Mouse (Mus musculus): ENCODE results near the gene 6030452D12Rik. TPM values are rescaled to one million over a fixed set of nuclear protein-coding genes. Genes with fewer than 3 reads are reported as not detected.
A peak's percentile ranks its signal among the peaks of the same experiment; 100 is the strongest.

6030452D12Rik gene
- total RNA-seq, 2 experiments from 2014 or later = not detected

- DNase-seq (ENCODE audit: low spot score in 2 of 2) = no peak
These were observed 16.3 kb downstream of the 6030452D12Rik start for GRCm38 (mm10) chr8:106516581-106516980.

DNA sequence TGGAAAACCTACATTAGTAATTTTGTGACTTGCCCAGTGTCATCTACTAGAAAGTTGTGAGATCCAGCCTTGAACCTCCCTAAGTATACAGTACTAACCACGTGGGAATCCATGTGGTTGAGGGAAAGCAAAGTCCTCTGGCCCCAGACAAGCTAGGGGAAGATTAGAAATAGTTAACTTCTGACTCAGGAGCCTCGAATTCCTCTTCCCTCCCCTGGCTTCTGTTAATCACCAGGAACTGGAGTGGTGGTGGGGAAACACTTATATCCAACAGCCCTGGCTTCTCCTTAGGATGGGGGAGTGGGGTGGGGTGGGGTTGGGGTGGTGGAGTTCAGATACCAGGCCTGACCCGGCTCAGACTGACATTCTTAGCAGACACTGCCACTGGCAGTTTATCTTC lies 18.4 kb downstream of the 6030452D12Rik start:
- no peak for DNase-seq (ENCODE audit: low spot score in 2 of 2)

DNA sequence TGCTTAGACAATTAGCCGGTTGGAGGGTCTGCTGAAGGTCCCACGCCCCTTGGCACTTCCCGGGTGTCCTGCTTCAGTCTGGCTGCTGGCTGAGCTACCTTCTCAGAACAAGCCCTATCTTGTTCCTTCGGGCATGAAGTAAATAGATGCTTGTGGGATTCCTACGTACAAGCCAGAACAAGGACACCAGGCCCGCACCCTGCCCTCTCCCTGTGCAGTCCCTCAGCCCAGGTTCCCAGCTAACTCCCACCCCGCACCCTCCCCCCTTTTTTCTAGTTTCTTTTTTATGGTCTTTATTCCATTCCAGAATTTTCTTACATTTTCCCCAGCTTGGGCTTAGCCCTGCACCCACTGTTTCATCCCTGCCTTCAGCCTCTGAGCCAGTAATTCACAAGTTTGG lies 20.3 kb downstream of the 6030452D12Rik start:
- no peak for DNase-seq (ENCODE audit: low spot score in 2 of 2)

GRCm38 (mm10) chr8:106521845-106522244 lies 21.5 kb downstream of the 6030452D12Rik start:
- DNase-seq (ENCODE audit: low spot score in 2 of 2) = no peak

DNA sequence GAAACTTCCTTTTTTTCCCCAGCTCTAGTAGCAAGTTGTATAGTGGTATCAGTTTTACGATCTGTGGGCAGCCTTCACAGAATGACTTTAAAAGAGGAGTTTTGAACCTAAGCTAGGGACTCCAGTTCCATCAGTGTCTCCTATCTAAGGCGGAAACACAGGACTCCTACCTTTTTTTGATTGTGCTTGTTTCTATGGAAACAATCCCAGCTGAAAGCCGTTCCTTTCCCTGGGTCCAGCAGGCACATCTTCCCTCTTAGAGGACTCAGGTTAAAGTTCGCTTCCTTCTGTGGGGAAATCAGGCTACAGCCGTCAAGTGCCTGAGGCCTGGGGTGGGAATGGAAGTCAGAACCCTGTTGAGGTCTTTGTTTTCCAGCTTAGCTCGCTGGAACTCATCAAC lies 26.4 kb downstream of the 6030452D12Rik start:
- DNase-seq (ENCODE audit: low spot score in 2 of 2) = no peak

- no peak for DNase-seq (ENCODE audit: low spot score in 2 of 2)
These were observed 27.1 kb downstream of the 6030452D12Rik start for GRCm38 (mm10) chr8:106527241-106528036.

DNA sequence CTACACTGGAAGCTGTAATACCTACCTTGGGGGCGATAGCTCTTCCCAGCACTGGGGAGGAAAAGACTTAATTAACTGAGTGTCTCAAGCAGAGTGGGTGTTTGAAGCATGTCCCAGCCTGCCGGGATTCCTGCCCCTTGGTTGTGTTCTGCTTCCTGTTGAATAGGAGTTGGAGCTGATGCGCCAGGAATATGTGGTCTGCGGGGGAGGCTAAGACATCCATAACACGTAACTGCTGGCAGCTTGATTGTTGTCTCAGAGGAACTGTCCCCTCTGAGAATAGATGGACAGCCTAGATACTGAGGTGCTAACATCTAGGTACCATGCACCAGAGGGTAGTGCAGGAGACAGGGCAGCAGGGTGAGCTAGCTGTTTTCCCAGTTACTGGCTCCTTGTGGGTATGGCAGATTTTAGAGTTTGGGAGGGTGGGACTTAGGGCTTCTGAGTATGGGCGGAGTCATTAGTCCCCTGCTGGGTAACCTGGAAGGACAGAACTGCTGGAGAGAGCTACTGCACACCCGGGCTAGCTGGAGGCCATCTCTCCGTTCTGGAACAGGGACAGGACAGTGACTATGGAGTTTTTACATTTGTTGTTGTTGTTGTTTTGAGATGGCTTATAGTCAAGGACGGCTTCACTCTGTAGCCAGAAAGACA lies 28.4 kb downstream of the 6030452D12Rik start:
- DNase-seq (ENCODE audit: low spot score in 2 of 2) = no peak

DNA sequence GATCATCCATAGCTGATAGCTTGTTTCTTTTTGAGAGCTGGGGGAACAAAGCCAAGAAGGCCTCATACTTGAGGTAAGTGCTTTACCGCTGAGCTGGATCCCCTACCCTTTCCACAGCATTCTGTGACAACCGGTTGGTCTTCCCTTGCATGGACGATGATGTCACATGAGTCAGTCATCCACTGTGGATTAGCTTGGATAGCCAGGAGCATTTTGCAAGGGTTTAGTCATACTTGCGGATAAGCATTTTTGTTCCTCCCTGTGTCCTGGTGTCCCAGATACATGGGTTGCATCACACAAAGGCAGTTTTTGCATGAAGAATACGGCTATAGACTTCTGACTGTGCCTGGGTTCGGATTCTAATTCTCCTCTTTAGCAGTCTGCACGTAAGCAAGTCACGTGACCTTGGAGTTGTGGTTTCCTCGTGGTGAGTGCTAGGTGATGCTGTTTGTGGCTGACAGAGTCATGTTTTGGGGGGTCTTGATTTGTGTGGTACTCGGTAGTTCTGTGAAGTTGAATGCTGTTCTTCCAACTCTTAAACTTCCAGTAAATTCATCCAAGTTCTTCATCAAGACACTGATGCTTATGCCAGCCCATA lies 29.7 kb downstream of the 6030452D12Rik start:
- no peak for DNase-seq (ENCODE audit: low spot score in 2 of 2)

DNA sequence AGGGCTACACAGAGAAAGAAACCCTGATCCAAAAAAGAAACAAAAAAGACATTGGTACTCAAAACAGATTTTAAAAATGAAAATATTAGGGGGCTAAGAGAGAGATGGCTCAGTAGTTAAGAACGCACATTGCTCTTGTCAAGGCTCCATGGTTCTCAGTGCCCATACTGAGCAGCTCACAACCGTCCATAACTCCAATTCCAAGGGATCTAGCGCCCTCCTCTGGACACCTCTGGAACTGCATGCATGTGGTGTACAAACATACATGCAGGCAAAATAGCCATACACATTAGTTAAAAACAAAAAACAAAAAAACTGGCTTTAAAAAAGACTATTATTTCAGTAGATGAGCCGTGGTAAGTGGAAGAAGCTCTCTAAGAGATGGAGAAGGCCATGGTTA lies 30.2 kb downstream of the 6030452D12Rik start:
- DNase-seq (ENCODE audit: low spot score in 2 of 2) = no peak

DNA sequence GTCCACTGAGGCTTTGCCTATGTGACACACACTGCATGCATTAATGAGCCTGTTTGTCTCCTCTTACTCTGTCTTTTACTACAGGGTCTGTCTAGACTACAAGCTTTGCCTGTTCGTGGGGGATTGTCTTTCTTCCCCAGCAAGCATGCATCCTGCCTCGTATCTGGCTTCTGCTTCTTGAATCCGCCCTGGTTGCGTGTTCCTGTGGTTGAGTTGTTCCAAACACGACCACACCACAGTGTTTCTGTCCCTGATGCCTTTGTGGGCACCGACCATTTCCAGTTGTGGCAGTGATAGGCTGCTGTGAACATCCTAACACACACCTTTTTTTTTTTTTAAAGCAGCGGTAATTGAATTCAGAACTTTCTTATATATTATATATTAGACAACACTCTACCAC lies 33.4 kb downstream of the 6030452D12Rik start:
- no peak for DNase-seq (ENCODE audit: low spot score in 2 of 2)

- peak; percentile 8 to 50 for DNase-seq (ENCODE audit: low spot score in 2 of 2)
These were observed 34.1 kb downstream of the 6030452D12Rik start for GRCm38 (mm10) chr8:106534449-106534848.

DNA sequence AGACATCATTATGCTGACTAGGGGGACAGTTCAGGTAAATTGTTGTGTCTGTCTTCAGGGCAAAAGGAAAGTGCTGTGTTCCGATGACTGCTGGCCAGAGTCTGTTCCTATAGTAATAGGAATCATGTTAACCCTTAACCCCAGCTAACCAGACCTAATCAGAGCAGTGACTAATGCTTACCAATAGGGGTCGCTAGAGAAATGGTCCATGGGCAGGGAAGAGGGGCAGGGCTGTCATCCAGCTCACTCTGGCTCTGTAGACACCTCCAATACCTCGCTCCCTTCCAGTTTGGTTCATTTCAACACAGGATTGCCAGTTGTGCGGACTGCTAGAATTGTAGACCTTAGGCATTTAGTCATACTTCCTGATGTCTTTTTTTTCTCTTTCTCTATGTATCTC lies 35.1 kb downstream of the 6030452D12Rik start:
- no peak for DNase-seq (ENCODE audit: low spot score in 2 of 2)

DNA sequence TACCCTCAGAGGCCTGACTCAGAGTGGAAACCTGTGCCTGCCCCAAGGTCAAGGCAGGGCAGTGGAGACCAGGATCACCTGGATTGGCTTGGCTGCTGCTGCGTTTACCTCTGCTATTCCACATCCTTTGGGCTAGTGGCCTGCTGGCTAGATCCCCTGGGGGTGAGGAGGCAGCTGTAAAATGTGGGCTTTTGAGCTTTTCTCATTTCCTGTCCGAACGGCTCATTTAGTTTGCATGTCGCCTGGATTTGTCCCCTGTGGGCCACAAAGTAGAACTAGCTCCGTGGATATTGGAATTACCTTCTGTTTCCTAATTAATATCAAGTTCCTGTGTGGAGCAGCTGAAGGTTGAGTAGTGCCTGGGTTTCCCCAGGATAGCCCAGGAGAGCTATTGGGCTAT lies 38.9 kb downstream of the 6030452D12Rik start:
- DNase-seq (ENCODE audit: low spot score in 2 of 2) = no peak

GRCm38 (mm10) chr8:106541002-106541401 lies 40.7 kb downstream of the 6030452D12Rik start:
- DNase-seq (ENCODE audit: low spot score in 2 of 2) = no peak

GRCm38 (mm10) chr8:106543043-106543442 lies 42.7 kb downstream of the 6030452D12Rik start:
- no peak for DNase-seq (ENCODE audit: low spot score in 2 of 2)

DNA sequence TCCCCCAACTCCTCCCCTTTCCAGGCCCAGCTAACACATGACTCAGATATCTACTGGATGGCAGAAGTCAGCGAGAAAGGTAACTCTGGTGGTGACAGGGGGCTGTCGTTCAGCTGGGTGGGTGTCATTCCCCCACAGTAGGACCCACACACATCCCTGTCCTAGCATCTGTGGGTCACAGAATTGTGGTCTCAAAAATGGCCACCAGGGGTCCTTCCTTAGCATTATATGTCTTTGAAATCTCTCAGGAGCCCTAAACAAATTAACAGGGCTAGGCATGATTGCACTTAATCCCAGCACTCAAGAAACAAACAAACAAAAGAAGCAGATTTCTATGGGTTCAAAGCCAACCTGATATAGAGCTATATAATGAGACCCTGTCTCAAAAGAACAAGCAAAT lies 44.8 kb downstream of the 6030452D12Rik start:
- no peak for DNase-seq (ENCODE audit: low spot score in 2 of 2)

- DNase-seq (ENCODE audit: low spot score in 2 of 2) = no peak
These were observed 46.4 kb downstream of the 6030452D12Rik start for GRCm38 (mm10) chr8:106546746-106547145.

DNA sequence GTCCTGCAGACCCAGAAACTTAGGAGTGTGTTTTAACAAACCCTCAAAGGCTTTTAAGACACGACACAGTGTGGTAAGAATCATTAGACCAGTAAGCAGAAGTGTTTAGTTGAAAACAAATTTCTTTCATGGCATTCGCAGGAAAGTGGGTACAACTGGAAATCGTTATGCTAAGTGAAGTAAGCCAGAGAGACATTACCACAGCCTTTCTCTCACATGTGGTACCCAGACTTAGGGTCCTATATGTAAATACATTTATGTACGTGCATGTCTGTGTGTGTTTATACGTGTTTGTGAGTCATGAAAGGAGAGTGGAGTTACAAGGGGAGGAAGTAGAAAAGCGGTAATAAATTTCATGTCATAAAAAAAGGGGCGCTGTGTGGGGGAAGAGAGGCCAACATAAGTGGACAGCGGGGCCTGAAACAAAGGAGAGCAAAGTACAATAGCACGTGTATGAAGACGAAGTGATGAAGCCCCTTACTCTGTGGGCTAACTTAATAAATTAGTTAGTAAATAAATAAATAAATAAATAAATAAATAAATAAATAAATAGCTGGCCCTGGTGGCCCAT lies 48.1 kb downstream of the 6030452D12Rik start:
- no peak for DNase-seq (ENCODE audit: low spot score in 2 of 2)

GRCm38 (mm10) chr8:106550906-106551305 lies 50.6 kb downstream of the 6030452D12Rik start:
- DNase-seq (ENCODE audit: low spot score in 2 of 2) = no peak

GRCm38 (mm10) chr8:106554011-106554410 lies 53.7 kb downstream of the 6030452D12Rik start:
- no peak for DNase-seq (ENCODE audit: low spot score in 2 of 2)

- no peak for DNase-seq (ENCODE audit: low spot score in 2 of 2)
These were observed 55.8 kb downstream of the 6030452D12Rik start for GRCm38 (mm10) chr8:106556068-106556645.

All from layer of hippocampus, adult 18-20 months (tissue).